Mouse (Mus musculus): Measurements from ENCODE around the gene Golt1a.

GRCm38 (mm10) chr1:133363276-133364021 lies 53.8 kb downstream of the Golt1a start, which contains the start of gene Etnk2:
- TF ChIP-seq FLI1 (IDR thresholded peaks at IDR 0.05; ENCODE audit: low read length) (no peak), GATA1 (IDR thresholded peaks at IDR 0.05; ENCODE audit: borderline replicate concordance, low read length) (no peak)
